Mouse (Mus musculus): ENCODE measurements around the gene Foxn3.

DNA sequence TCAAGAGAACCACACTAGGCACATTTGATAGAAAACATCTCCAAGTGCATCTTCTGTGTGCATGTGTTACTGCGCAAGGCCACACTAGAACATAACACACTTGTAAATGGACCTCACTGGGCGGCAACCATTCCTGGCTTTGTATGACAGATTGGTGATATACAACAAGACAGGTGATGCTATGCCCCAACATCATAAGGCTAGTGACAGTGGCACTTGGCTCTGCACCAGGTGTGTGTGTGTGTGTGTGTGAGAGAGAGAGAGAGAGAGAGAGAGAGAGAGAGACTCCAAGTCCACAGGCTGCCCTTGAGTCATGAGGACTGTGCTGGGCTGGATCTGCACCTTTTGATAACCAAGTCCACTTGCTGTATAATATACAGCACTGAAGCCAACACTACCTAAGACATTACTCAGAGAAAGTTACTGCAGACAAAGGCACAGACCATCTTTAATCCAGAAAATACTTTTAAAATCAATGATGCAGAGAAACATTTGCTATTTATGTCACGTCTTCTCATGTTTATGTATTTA is 242.4 kb downstream of the Foxn3 start:
- TF ChIP-seq CTCF (IDR thresholded peaks at IDR 0.05; ENCODE audit: insufficient read depth, low read depth, low read length) (no peak), POLR2A (IDR thresholded peaks at IDR 0.05; ENCODE audit: insufficient read depth, low read depth, low read length) (no peak)

Measured in olfactory bulb, adult 2 months (tissue).